Mouse (Mus musculus) c-Kit-positive CD71-positive TER-119-positive erythroid progenitor cells, embryonic 14.5 days (primary cell): ENCODE results near the gene Psmb2.

Experiments used
- DNase-seq: peaks from one replicate; pipeline ENCODE4 v3.0.0-alpha.2; 2013; ENCODE audit warnings: low spot score

The Psmb2 gene

DNA sequence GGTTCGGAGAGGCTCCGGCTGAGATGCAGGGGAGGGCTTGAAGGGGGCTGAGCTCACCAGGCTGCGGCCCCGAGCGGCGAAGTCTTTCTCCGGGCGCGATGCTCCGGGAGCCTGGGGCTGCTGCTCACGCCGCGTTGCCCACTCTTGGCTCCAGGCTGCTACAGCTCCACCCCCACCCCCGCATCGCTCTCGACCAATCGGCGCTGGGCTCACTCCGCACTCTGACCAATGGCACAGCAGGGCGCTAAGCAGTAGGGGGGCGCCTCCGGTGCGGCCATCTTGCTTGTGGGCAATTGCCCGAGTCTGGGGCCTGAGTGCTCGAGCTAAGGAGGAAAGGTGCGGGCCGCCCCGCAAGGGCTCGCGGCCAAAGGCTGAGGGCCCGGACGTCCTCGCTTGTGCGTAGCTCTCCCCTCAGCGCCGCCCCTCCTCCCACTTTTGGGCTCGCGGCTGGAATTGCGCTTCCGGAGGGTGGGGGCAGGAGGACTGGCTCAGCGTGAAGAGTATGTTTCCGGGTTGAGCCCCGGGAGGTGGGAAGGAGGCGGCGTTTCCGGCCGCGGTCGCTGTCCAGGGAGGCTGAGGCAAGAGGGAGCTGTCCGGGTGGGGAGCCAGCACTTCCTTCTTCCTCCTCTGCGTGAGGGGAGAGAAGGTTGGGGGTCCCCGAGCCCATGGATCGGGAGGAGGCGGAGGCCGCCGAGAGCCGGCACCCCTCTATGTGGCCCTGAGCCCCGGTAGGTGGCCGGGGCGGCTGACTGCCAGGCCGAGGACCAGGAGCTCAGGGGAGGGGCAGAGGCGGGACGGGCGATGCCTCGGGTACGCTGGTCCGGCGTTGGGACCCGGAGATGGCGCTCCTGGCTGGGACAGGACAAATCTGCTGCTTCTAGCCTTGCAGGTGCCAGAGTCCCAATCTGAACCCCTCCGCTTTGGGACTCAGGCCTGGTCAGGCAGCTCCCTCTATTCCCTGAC is 76.1 kb downstream of the Psmb2 start, which contains the start of the genes Ncdn and AU040320:
TSS of gene Ncdn (minus strand) at position 171 of the 963 bp plus-strand sequence.
TSS of gene AU040320 (plus strand) at position 277 of the 963 bp plus-strand sequence.
- peak; percentile 94 for DNase-seq

- no peak for DNase-seq
Measured at GRCm38 (mm10) chr4:126754231-126754611, 76.8 kb downstream of the Psmb2 start.

DNA sequence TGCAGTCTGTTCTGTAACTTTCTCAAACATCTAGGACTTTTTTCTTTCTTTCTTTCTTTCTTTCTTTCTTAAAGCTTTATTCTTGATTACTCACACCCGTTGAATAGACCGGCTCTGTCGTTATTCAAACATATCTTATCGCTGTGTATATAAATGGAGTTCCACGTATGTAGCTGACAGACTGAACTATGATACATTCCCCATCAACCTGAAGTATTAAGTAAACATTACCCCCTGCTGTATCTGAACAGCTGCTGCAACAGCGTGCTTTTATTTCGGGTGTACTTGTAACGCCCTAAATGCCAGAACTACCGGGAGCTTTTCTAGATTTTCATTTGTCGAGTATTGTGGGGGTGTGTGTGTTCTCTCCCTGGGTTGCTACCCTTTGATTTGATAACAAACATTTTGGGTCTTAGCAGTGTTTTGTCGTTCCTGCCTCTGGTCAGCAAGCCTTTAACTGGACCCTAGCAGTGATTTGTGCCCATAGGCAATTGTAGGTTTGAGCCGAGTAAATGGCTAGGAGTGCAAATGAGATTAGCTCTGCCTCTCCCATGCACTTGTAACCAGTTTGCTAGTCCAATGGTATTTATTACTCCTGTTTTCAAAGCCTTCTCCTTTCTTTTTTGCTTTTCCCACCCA is 77.4 kb downstream of the Psmb2 start:
- no peak for DNase-seq

DNA sequence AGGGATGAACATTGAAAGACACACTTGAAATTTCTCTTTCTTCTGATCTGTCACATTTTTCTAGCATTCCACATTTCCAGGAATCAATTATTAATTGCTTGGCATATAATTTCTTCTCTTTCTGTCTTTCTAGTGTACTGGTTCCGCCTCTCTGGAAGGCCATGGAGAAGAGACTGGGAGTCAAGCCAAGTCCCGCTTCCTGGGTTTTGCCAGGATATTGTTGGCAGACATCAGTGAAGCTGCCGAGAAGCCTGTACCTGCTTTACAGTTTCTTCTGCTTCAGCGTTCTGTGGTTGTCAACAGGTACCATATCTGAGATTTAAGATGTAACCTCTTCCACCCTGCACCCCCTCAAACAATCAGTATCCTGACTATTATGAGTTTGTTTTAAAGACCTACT is 79.3 kb downstream of the Psmb2 start:
- no peak for DNase-seq

DNA sequence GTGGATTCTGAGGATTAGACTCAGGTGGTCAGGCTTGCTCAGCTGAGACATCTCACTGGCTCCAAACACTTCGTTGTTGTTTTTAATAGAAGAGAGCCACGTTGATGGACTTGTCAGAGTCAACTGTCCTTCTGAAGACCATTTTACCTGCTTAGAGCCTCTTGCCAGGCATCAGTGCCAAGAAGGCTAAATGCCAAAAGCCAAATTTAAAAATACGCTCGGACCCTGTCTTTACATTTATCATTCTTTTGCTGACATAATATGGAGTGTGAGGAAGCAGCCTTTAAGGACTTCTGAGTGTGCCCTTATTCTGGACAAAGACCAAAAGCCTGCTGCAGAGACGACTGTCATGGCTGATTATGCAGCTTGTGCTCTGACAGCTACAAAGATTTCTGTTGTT is 80.9 kb downstream of the Psmb2 start:
- no peak for DNase-seq
